ENCODE assay signal across 14 mouse cellular contexts in the genomic region with DNA sequence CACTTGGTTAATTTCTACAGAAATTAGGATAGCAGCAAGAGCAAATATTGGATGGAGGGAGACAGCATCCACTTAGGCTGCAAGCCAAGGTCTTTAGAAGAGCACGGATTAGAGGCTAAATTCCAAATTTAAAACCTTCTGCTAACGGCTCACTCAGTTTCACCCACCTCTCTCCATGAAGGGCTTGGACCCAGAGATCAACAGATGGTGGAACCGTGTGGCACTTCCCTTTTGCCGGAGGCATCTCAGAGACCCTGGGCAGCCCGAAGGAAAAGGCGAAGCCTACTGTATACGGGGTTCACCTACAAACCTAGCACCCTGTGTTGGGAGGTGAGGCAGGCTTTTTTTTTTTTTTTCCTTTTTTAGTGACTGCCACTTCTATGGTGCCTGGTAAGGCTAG.
A peak's percentile ranks its signal among the peaks of the same experiment; 100 is the strongest.
DNase-seq lines count a peak whose midpoint lies in the region.
"Had no signal": no experiment of that assay in that cellular context is flagged by ENCODE, and none has a peak within 500 bp of the region (broad histone marks: within the 10 kb centered on the region; RNA-seq: fewer than 3 reads in every experiment).

No protein-coding gene starts in this region.

- DNase-seq in heart, adult 11 months = peak; percentile 87
- DNase-seq in heart, adult 9 months (ENCODE audit: low spot score in 2 of 2) = no peak
- peak; percentile 36 for DNase-seq in cerebellum, adult 11-12 months
- DNase-seq in cerebellum, adult 9-11 months = peak; percentile 50
- no peak for DNase-seq in kidney, adult 8-10 months
- no peak for DNase-seq in urinary bladder, adult 2 months (ENCODE audit: low spot score)
- no peak for DNase-seq in urinary bladder, adult 18-20 months (ENCODE audit: low spot score in 2 of 2)
- DNase-seq: adrenal gland, postnatal 10 days; gastrocnemius, postnatal 10 days; heart, postnatal 36 days; kidney, postnatal 25 days; liver, postnatal 0 days; lung, postnatal 36 days; right cerebral cortex, postnatal 4 days had no signal

Comparison
In these comparisons a context has a peak if more than half of its experiments do, and no peak if none do; other contexts are left out.
1. DNase-seq: peak in heart, adult 11 months (single experiment), cerebellum, adult 11-12 months (single experiment) and cerebellum, adult 9-11 months (single experiment); none in heart, adult 9 months (0 of 2), kidney, adult 8-10 months (0 of 2), urinary bladder, adult 2 months (single experiment) and urinary bladder, adult 18-20 months (0 of 2).